Mouse (Mus musculus): ENCODE results near the gene Plekha4.
A peak's percentile ranks its signal among the peaks of the same experiment; 100 is the strongest.

Gene Plekha4

GRCm38 (mm10) chr7:45538163-45539041 is 12.3 kb downstream of the Plekha4 start:
- peak in 1 of 2 experiments; percentile 29 for DNase-seq (ENCODE audit: low spot score in 2 of 2)

- DNase-seq (ENCODE audit: low spot score in 2 of 2): no peak
Observed at GRCm38 (mm10) chr7:45539095-45539494, 13.0 kb downstream of the Plekha4 start.

GRCm38 (mm10) chr7:45540213-45540612 is 14.1 kb downstream of the Plekha4 start:
- DNase-seq (ENCODE audit: low spot score in 2 of 2): no peak

GRCm38 (mm10) chr7:45544525-45544924 is 18.4 kb downstream of the Plekha4 start:
- DNase-seq (ENCODE audit: low spot score in 2 of 2): no peak

GRCm38 (mm10) chr7:45549641-45550436 is 23.7 kb downstream of the Plekha4 start:
- no peak for DNase-seq (ENCODE audit: low spot score in 2 of 2)

- no peak for DNase-seq (ENCODE audit: low spot score in 2 of 2)
Observed at GRCm38 (mm10) chr7:45550821-45551511, 24.8 kb downstream of the Plekha4 start.

- no peak for DNase-seq (ENCODE audit: low spot score in 2 of 2)
Observed at GRCm38 (mm10) chr7:45551512-45551883, 25.4 kb downstream of the Plekha4 start.

- no peak for DNase-seq (ENCODE audit: low spot score in 2 of 2)
Observed at GRCm38 (mm10) chr7:45553519-45553918, 27.4 kb downstream of the Plekha4 start.

- DNase-seq (ENCODE audit: low spot score in 2 of 2): no peak
Observed at GRCm38 (mm10) chr7:45553990-45554389, 27.9 kb downstream of the Plekha4 start.

- DNase-seq (ENCODE audit: low spot score in 2 of 2): no peak
Observed at GRCm38 (mm10) chr7:45554744-45555143, 28.6 kb downstream of the Plekha4 start, which contains the start of gene Hsd17b14. Hsd17b14 (plus strand) TSS chr7:45554893.

GRCm38 (mm10) chr7:45555787-45556186 is 29.7 kb downstream of the Plekha4 start:
- peak in 1 of 2 experiments; percentile 70 for DNase-seq (ENCODE audit: low spot score in 2 of 2)

- no peak for DNase-seq (ENCODE audit: low spot score in 2 of 2)
Observed at GRCm38 (mm10) chr7:45558907-45559306, 32.8 kb downstream of the Plekha4 start.

- no peak for DNase-seq (ENCODE audit: low spot score in 2 of 2)
Observed at GRCm38 (mm10) chr7:45560241-45560640, 34.1 kb downstream of the Plekha4 start.

GRCm38 (mm10) chr7:45560843-45561623 is 34.9 kb downstream of the Plekha4 start:
- DNase-seq (ENCODE audit: low spot score in 2 of 2): peak; percentile 58 to 80

- DNase-seq (ENCODE audit: low spot score in 2 of 2): no peak
Observed at GRCm38 (mm10) chr7:45561624-45562520, 35.7 kb downstream of the Plekha4 start.

- no peak for DNase-seq (ENCODE audit: low spot score in 2 of 2)
Observed at GRCm38 (mm10) chr7:45564811-45565210, 38.7 kb downstream of the Plekha4 start.

- DNase-seq (ENCODE audit: low spot score in 2 of 2): no peak
Observed at GRCm38 (mm10) chr7:45565446-45565845, 39.3 kb downstream of the Plekha4 start.

GRCm38 (mm10) chr7:45567112-45567779 is 41.1 kb downstream of the Plekha4 start:
- no peak for DNase-seq (ENCODE audit: low spot score in 2 of 2)

GRCm38 (mm10) chr7:45567780-45568516 is 41.8 kb downstream of the Plekha4 start:
- DNase-seq (ENCODE audit: low spot score in 2 of 2): peak; percentile 81 to 83

All from frontal cortex, postnatal 14 days (tissue).